Mouse (Mus musculus) testis, adult 2 months (tissue): ENCODE measurements around the gene Acaca. TPM values are rescaled to one million over a fixed set of nuclear protein-coding genes. Genes with fewer than 3 reads are reported as not detected.
A peak's percentile ranks its signal among the peaks of the same experiment; 100 is the strongest.

Experiments used
- H3K27ac ChIP-seq: fragments of 200-500 bp; 2 replicates; pipeline ENCODE4 v1.5.1; 2012; ENCODE audit warnings: low read depth, low read length; ENCODE audit not compliant: control insufficient read depth, insufficient read depth
- H3K27me3 ChIP-seq: fragments of 200-500 bp; 2 replicates; pipeline ENCODE4 v1.6.1; 2012; ENCODE audit warnings: mild to moderate bottlenecking, low read length, moderate library complexity; ENCODE audit not compliant: control insufficient read depth, insufficient read depth
- H3K36me3 ChIP-seq: fragments of 200-500 bp; 2 replicates; pipeline ENCODE4 v1.6.1; 2012; ENCODE audit warnings: mild to moderate bottlenecking, low read length; ENCODE audit not compliant: control insufficient read depth, insufficient read depth
- H3K4me1 ChIP-seq: fragments of 200-500 bp; 2 replicates; pipeline ENCODE4 v1.6.1; 2012; ENCODE audit warnings: low read length; ENCODE audit not compliant: control insufficient read depth, insufficient read depth
- H3K4me3 ChIP-seq: fragments of 200-500 bp; 2 replicates; pipeline ENCODE4 v1.5.1; 2012; ENCODE audit warnings: low read depth, mild to moderate bottlenecking, low read length, moderate library complexity, mixed read lengths; ENCODE audit not compliant: control insufficient read depth
- CTCF ChIP-seq: fragments of 200-500 bp; IDR thresholded peaks from 2 replicates; pipeline ENCODE4 v1.5.1; 2012; ENCODE audit warnings: low read depth, mild to moderate bottlenecking, inconsistent platforms, low read length, moderate library complexity; ENCODE audit not compliant: control insufficient read depth, insufficient read depth, insufficient replicate concordance
- POLR2A ChIP-seq: fragments of 200-500 bp; IDR thresholded peaks from 2 replicates; pipeline ENCODE4 v1.6.1; 2012; ENCODE audit warnings: low read depth, mild to moderate bottlenecking, inconsistent platforms, low read length, moderate library complexity; ENCODE audit not compliant: control insufficient read depth
- polyA plus RNA-seq: library from polyadenylated mRNA; depleted of rRNA; stranded (reverse); fragments of >200 nt; gene quantifications from 2 replicates; pipeline ENCODE4 v1.2.3, GENCODE M21; 2012

Gene Acaca
- polyA plus RNA-seq, 1 experiment, result 11.2 TPM

GRCm38 (mm10) chr11:84272574-84272973 is 143.1 kb downstream of the Acaca start:
- Histone ChIP-seq H3K4me3 (no peak overlapping the region), H3K27me3 (no peaks in the 10 kb centered on the region), H3K4me1 (no peaks in the 10 kb centered on the region), H3K27ac (no peak overlapping the region), H3K36me3 (no peaks in the 10 kb centered on the region; the same call in 1 of the 2 replicates)
- TF ChIP-seq CTCF (no peak), POLR2A (no peak)

DNA sequence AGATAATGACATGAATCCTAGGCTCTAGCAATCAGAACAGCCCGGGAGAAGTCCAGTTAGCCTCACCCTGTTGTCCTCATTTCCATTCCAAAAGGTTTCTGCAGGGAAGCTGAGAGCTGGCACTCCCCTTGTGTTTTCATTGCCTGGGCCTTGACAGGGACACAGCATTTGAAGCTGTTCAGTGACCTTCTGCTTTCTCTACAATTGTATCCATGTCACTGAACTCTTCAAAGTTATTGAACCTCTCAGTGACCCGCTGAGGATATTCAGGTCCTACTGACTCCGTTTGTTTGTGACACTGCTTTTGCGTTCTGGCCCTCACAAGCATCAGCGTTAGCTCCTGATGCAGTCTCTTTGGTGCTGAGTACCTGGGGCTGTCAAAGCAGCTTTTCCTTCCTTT is 147.5 kb downstream of the Acaca start:
- TF ChIP-seq CTCF (no peak), POLR2A (no peak)
- no peak overlapping the region for H3K27ac ChIP-seq
- H3K27me3 ChIP-seq, result no peaks in the 10 kb centered on the region
- no peaks in the 10 kb centered on the region for H3K4me1 ChIP-seq
- H3K4me3 ChIP-seq, result no peak overlapping the region
- no peaks in the 10 kb centered on the region; the same call in 1 of the 2 replicates for H3K36me3 ChIP-seq

DNA sequence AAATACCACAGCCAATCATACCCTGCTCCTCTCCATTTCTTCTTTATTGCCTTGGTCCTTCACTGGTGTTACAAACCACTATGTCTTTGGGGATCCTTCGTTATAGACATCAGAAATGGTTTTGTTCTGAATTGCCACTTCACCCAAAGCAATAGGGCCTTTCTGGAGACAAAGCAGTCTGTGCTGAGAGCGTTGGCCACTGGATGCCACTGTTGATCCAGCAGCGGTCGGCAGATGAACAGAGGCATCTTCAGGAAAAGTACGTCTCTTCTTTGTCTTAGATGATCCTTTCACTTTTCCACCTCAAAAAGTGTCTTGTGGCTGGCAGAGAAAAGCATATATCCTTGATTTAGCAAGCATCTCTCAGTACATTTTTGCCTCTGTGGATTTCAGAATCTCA is 151.8 kb downstream of the Acaca start:
- Histone ChIP-seq H3K36me3 (no peaks in the 10 kb centered on the region), H3K27ac (no peak overlapping the region)

GRCm38 (mm10) chr11:84282944-84283703 is 153.7 kb downstream of the Acaca start:
- Histone ChIP-seq H3K36me3 (no peaks in the 10 kb centered on the region), H3K27ac (no peak overlapping the region)

More for the DNA sequence above, 151.8 kb downstream of the Acaca start:
- Histone ChIP-seq H3K4me3 (no peak overlapping the region), H3K4me1 (no peaks in the 10 kb centered on the region), H3K27me3 (no peaks in the 10 kb centered on the region)
- no peak for TF ChIP-seq POLR2A
- TF ChIP-seq CTCF, result peak; percentile 14; the same call in 1 of the 2 replicates

GRCm38 (mm10) chr11:84290781-84291180 is 161.3 kb downstream of the Acaca start:
- no peak overlapping the region for H3K4me3 ChIP-seq
- no peak overlapping the region for H3K27ac ChIP-seq
- H3K4me1 ChIP-seq, result no peaks in the 10 kb centered on the region
- no peaks in the 10 kb centered on the region for H3K27me3 ChIP-seq
- TF ChIP-seq POLR2A (no peak), CTCF (no peak)
- H3K36me3 ChIP-seq, result no peaks in the 10 kb centered on the region

More at GRCm38 (mm10) chr11:84282944-84283703, 153.7 kb downstream of the Acaca start:
- TF ChIP-seq CTCF (no peak), POLR2A (no peak)
- H3K4me3 ChIP-seq, result no peak overlapping the region
- no peaks in the 10 kb centered on the region for H3K27me3 ChIP-seq
- H3K4me1 ChIP-seq, result no peaks in the 10 kb centered on the region

- Histone ChIP-seq H3K27me3 (no peaks in the 10 kb centered on the region), H3K4me1 (no peaks in the 10 kb centered on the region), H3K4me3 (no peak overlapping the region), H3K36me3 (no peaks in the 10 kb centered on the region), H3K27ac (no peak overlapping the region)
- no peak for TF ChIP-seq POLR2A
- TF ChIP-seq CTCF, result no peak
Measured at GRCm38 (mm10) chr11:84292532-84292931, 163.1 kb downstream of the Acaca start.

GRCm38 (mm10) chr11:84293288-84293687 is 163.8 kb downstream of the Acaca start:
- TF ChIP-seq CTCF (no peak), POLR2A (no peak)
- Histone ChIP-seq H3K4me1 (no peaks in the 10 kb centered on the region), H3K4me3 (no peak overlapping the region), H3K27ac (no peak overlapping the region), H3K27me3 (no peaks in the 10 kb centered on the region), H3K36me3 (no peaks in the 10 kb centered on the region)
